Mouse (Mus musculus) thymus, postnatal 25 days (tissue): ENCODE measurements around the gene Fkbp8.

Source experiments
- DNase-seq: peaks from one replicate; pipeline ENCODE4 v3.0.0; 2022

Gene Fkbp8

DNA sequence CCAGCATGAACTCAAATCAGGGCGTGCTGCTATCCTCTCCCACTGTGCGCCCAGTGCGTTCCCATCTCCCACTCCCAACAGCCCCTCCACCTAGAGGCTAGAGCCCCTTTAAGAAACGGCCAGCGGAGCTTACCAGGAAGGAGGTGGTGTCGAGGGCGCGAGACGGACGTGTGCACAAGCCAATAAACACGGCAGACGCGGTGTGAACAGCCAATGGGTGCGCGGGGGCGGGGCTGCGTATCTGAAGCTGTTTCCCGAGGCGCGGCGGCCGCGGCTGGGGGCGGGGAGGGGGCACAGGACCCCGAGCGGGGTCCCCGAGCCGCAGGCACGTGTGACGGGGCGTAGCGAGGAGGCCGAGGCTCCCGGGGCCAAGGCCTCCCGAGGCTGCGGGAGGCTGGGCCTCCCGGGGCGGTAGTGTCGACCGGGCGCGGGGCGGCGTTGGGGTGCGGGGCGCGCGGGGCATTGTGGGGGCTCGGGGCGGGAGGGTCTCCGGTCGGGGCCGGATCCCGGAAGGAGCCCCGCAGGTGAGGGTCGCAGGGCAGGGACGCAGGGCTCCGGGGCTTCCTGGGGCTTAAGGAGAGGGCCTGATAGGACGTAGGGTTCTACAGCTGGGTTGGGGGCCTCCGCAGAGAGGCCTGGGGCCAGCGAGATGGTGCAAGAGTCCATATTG lies at the start of gene Fkbp8, which contains the start of gene Kxd1:
TSS of gene Fkbp8 (plus strand) at position 213 of the 670 bp plus-strand sequence.
TSS of gene Kxd1 (minus strand) at position 445 of the 670 bp plus-strand sequence.
- DNase-seq: peak; percentile 99

DNA sequence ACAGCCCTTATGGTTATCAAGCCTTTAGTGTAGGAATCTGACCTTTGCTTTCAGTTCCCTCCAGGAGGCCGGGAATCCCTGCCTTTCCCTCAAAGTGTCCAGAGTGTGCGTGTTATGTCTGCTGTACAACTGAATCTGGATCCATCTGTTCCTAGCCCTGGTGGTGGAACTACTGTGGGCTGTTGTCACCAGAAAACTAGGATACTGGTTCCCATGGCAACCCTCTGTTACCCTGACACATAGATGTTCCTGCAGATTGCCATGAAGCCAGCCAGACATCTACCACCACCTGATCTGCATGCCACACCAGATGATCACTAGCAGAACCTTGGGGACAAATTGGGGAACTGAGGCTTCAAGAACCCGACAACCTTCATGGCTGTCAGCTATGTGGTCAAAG lies 45.6 kb upstream of the Fkbp8 start:
- no peak for DNase-seq

DNA sequence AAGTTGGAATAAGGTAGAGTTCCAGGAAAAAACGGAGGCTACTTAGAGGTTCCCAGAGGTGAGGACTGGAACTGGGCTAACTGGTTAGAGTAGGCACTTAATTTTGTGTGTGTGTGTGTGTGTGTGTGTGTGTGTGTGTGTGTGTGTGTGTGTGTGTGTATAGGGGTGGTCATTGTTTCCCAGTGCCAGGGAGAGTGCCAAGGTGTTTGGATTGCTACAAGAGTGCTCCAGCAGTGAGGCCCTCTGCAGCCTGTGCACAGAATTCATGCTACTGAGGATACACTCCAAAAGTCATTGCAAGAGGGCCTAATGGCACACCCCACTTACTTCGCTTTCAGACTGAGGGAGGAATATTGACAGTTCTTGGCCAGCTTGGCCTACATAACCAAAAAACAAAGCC lies 44.6 kb upstream of the Fkbp8 start:
- no peak for DNase-seq

DNA sequence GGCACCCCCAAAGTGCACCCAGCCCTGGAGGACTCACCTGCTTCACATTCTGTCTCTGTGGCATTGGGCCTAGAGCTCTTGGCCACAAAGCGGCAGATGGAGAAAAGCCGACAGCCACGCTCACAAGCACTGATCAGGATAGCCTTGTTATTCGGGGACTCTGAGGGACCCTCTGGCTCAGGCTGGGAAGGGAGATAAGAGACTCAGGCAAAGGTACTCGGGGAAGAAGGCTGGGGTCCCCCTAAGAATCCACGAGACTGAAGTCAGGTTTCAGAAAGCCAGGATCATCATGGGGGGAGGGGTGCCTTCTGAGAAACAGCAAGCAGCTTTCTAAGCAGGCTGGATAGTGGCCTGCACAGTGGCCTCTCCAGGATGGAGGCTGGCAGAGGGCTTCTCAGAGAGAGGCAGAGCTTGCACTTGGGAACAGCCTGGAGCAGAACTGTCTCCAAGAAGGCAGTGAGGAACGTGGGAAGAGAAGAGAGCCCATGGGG lies 41.3 kb upstream of the Fkbp8 start:
- no peak for DNase-seq

DNA sequence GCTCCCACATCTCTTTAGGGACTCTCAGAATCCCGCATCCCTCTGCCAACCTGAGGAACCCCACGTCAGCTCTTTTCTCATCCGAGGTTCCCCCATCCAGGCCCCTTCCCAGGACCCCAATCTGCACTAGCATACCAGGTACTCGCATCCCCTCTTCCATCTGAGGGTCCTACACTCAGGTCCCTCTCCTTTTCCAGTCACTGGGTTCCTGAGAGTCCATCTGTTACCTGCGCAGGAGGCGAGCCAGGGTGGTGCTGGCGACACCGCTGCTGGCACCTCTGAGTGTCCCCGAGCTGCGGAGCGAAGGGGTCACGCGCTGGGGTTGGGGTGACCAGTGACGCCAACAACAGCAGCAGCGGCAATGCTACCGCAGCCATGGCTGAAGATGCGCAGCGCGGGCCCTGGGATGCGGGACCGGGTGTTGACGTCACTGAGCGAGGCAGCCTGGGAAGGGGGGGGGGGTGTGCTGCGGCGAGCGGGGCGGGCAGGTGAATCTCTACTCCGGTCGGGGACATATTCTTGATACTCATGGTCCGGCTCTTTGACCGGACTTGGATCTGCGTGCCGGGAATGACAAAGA lies 40.5 kb upstream of the Fkbp8 start, which contains the start of gene Tmem59l:
TSS of gene Tmem59l (minus strand) at position 418 of the 580 bp plus-strand sequence.
- no peak for DNase-seq

DNA sequence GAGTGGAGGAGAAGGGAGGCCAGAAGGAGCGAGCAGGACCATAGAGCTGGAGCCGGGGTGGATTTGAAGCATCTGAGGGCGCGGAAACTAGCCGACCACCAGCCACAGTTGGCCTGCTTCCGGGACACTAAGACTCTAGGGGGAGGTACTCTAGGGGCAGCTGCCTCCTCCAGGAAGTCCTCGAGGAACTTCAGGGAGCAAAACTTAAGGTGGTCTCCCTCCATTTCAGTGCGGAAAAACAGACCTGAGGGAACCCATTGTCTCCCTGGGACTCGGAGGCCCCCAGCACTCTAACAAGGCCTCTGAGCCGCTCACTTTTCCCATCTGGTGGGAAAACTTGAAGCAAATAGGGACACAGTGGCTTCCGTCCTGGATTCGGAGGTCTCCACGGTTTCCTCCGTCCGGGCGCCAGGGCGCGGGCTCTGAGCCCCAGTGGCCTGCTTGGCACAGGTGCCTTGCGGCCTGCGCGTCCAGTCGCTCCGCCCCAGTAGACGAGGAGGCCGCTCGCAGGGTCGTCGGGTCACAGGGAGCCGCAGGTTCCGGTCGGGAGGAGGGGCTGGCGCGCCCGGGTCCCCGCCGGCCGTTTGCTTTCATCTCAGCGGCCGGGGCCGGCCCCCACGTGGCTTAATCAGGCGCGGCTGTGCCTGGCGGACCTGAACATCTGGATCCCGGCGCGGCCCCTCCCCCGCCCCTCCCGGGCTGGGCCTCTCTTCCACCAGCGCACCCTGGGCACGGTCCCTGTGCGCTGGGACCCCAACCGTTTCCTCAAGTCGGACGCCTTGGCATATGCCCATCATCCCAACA lies 39.3 kb upstream of the Fkbp8 start:
- DNase-seq: no peak

DNA sequence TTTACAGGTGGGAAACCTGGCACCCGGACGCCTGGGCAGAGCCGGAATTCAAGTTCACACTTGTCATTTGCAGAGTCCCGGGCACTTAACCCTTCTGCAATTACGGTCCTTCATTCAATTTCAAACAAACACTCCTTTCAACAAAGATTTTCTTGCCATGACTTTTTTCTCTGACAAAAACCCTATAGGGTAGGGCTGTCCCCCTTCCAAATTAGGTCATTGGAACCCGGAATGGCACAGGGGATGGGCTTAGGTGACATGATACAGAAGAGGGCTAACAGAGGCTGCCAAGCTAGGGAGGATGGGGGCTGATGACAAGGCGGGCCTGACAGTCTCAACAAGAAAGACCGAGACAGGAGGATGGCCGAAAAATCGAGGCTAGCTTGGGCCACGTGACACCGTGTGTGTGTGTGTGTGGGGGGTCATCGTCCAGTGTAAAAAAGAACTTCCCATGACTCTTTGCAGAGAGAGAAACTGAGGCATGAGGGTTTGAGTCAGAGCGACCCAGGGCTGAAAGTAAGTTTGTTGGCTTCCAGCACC lies 38.5 kb upstream of the Fkbp8 start:
- no peak for DNase-seq

DNA sequence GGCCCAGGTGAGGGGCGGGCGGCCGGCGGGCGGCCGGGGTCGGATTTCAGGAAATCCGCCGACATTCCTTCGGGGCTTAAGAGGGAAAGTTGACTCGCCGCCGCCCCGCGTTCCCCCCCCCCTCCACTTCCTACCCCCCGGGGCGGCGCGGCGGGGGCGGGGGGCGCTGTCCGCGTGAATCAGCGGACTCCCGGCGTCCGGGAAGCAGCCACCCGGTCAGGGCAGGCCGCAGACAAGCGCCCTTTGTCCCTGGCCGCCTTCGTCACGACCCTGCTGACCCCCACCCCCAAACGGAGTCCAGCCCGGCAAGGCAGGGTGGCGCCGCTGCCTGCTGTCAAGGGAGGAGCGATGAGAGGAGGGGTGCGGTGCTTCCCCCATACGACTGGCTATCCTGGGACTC lies 37.9 kb upstream of the Fkbp8 start:
- DNase-seq: no peak

DNA sequence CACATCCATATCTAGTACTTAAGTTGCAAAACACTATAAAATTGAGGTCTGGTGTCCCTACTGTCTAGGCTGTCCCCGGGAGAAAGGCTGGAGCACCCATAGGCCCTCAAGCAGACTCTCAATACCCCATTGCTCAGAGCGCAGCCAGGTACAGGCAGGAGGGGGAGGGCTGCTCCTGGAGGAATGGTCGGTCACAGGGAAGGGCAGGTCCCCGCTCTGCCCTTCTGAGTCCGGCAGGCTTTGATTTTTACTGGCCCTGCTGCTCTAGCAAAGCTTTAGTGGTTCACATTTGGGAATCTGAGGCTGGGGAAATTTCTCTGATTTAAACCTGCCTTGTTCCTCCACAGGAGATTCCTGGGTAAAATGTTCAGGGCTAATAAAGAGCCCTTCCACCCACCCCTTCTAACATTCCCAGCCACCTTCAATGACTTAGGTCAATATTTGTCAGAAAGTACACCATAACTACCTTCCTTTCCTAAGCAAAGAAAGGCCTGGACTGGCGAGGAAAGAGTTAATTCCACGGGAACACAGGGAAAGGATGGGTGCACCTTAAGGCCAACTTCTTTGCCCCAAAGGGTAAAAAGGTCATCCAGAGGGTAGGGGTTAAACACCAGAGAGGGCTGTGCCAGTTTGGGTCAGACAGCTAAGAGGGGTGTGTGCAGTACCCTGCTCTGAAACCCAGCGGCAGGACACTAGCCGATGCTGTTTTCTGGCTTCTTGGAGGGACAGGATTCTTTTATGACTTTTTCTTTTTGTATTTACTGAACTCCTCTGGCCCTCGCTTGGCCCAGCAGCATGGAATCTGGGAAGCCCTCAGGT lies 37.3 kb upstream of the Fkbp8 start:
- DNase-seq: no peak

DNA sequence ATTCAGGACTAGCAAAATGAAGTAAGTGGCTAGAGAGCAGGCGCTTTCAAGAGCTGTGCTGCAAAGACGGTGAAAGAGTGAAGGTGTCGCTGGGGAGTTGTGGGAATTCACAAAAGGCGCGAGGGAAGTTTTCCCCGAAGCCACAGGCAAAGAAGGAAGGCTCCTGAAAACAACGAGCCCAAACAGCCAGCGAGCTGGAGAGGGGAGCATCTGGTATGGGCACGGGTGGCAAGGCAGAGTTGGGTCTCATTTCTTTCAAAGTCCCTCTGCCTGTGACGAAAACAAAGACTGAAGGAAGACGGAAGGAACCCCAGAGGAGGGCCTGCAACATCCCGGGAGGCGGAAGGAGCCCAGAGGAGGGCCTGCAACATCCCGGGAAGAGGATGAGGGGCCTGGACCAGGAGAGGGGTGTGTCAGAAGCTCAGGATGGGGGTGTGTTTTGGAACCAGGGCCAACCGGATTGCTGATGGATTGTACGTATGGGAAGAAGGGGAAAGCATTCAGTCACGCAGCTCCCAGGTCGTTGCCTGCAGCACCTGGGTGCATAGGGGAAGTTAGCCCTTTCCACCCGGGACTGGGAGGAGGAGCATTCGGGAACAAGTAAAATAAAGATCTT lies 36.5 kb upstream of the Fkbp8 start:
- DNase-seq: no peak

DNA sequence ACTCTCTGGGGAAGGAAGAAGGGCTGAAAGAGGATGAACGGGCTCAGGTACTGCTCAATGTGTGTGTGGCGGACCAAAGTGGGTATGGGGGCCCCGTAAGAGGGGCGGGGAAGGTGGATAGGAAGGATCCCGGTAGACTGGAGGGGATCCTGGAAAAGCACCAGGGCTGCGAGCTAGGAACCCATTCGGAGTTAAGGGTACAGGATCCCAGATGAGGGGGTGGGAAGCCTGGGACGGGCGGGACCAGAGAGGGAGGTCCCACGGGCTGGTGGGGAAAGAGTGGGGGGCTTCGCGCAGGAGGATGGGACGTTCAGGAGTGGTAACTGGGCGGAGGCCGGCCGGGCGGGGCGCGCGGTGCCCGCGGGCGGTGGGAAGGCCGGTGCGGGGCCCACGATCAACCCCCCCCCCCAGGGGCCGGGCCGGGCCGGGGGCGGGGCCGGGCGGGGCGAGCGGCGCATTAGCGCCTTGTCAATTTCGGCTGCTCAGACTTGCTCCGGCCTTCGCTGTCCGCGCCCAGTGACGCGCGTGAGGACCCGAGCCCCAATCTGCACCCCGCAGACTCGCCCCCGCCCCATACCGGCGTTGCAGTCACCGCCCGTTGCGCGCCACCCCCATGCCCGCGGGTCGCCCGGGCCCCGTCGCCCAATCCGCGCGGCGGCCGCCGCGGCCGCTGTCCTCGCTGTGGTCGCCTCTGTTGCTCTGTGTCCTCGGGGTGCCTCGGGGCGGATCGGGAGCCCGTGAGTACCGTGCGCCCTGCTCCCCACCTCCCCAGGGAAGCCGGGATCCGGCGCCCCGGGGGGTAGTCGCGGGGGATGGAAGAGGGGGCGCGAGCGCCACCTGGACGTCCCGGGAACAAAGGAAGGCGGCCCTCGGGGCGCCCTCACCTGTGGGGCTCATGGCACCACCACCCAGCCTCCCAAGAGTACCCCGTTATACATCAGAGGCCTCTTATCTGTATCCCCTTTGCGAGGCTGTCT lies 34.6 kb upstream of the Fkbp8 start, which contains the start of gene Crlf1:
TSS of gene Crlf1 (plus strand) at position 495 of the 977 bp plus-strand sequence.
- DNase-seq: no peak

DNA sequence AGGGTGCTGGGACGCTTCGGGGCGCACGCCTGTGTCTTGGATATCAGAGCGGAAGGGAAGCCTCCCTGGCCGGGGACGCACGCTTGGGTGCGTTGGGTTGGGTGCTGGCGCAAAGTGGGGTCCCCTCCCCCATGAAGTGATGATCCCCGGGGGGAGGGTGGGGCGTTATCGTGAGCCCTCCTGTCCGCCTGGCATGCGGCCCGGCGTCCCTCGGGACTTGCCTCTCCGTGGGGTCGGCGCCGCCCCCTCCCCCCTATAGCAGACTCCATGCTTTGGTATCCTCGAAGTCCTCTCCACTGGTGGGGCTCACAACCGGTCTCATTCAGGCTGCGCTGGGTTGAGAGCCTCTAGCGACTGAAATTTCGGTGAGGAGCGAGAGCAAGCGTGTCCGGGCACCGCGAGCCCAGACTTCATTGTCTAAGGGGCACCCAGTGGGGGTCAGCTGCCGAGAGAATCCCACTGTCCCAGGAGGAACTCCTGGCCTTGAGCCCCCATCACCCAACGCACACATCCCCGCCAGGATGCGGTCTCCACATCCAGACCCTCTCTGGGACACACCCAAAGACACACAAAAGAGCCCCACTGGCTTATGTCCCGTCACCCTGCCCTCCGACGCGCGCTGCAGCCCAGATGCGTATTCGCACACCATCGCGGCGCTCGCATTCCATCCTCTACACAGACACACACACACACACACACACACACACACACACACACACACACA lies 33.7 kb upstream of the Fkbp8 start:
- no peak for DNase-seq

DNA sequence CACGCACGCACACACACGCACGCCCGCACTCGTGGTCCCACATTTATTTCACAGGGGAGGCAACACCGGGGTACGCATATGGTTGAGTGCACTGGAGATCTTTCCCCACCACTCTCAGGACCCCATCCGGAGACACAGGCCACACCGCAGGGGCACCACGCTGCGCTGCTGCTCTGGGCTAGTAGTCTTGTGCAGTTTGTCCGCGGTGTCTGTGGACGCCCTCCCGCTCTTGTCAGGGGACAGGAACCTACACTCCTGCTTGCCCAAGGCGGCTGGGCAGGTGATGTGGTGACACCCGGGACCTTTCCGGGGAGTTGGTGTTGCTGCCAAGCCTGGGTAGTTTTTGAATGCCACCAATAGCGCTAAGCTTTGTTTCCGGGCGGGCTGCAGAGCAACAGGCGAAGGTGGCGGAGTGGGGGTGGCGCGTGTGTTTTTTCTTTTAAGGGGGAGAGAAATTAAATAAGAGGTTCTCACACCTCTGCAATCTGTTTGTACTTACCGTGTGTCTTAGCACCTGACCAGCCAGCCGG lies 33.0 kb upstream of the Fkbp8 start:
- DNase-seq: no peak

DNA sequence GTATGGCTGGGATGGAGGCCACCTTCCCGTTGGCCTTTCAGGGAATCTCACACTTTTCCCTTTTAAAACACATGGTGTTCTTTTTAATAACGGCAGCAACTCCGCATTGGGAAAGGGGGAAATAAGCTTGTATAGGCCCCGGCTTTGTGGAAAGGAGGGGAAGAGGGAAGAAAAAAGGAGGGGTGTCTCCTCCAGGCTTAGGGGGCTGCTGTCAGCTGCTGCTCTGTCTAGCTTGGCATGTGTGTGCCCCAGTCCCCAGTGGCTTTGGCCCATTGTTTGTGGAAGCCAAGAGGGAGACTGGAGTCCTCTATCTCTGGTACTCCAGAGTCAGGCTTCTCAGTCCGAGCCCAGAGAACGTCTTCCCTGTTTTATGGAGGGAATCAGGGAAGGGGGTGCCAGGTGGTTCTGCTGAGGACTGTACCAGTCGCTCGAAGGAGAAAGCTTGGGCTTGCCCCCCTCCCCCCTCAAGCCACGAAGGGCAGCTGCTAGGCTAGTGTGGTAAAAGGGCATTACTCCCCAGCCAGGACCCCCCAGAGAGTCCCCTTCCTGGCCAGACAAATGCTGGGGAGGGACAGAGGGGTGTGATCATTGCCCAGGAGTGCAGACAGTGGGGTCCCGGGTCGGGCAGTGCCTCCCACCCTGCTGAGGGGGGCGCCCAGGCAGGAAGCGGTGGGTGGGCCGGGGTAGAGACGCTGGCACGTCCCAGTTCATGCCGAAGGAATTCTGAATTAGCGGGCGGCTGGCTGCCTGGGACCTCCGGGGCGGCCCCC lies 32.3 kb upstream of the Fkbp8 start:
- no peak for DNase-seq

DNA sequence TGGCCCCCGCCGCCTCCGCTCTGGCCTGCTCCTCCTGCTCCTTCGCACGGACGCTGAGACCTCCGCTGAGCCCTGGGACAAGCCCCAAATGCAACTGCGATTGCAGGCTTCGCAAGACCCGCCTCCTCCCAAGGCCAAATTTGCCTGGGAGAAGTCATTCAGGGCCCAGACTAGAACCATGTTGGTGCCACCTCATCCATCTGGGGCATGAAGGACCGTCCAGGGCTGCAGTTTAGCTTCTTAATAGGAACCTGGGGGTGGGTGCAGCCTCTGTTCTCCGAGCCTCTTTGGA lies 31.8 kb upstream of the Fkbp8 start:
- DNase-seq: no peak

DNA sequence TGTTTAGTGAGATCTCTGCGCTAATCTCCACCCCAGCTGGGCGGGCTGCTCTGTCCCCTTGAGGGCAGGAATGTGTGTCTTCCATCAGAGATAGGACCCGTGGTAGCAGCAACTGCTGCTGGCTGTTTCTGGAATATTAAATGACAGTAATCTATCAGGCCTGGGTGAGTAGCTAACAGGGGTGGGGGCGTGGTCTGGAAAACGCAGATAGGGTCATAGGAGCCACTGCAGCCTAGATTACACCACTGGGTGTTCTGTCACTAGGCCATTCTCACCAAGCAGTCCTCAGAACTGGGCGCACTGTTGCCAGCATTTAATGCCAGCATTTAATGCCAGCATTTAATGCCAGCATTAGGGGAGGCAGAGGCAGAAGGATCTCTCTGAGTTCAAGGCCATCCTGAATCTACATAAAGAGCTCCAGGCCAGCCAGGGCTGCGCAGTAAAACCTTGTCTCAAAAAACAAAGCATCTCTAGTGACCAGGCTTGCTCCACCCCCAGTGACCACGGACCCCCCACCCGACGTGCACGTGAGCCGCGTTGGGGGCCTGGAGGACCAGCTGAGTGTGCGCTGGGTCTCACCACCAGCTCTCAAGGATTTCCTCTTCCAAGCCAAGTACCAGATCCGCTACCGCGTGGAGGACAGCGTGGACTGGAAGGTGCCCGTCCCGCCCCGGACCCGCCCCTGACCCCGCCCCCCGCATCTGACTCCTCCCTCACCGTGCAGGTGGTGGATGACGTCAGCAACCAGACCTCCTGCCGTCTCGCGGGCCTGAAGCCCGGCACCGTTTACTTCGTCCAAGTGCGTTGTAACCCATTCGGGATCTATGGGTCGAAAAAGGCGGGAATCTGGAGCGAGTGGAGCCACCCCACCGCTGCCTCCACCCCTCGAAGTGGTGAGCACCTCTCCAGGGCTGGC lies 26.9 kb upstream of the Fkbp8 start:
- no peak for DNase-seq

DNA sequence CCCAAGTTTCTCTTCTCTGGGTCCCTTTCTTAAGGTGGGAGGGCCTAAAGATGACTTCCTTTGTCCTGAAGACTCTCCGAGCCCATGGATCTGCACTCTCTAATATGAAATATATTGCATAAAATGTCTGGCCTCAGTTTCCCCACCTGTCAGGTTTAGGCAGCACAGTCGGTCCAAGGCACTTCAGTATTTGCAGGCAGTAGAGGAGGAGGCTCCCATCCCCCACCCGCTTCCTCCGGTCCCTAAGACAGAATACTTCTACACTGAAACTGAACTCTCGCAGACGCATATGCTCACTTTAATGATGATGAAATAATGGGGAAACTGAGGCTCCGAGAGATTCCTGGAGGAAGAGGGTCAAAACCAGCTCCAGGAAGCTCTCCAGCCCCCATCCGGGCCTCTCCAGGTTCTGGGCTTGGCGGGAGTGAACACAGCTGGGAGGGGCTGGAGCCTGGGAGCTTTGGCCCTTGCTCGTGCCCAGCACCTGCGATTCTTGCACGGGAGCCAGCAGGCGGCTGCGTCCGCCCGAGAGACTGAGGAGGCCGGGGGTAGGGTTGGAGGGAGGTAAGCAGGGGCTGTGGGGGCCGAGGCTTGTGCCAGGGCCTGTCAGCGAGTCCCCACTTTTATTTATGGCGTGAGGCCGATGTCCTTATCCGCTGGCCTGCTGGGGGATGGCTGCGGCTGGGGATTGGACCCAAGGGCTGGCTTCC lies 25.5 kb upstream of the Fkbp8 start:
- DNase-seq: no peak
